Mouse (Mus musculus) thymus, adult 2 months (tissue): ENCODE measurements around the gene Zkscan2.

Source experiments
- CTCF ChIP-seq: fragments of 200-500 bp; IDR thresholded peaks from 2 replicates; pipeline ENCODE4 v1.5.1; 2012; ENCODE audit warnings: mild to moderate bottlenecking, control low read depth, low read length, moderate library complexity, borderline replicate concordance; ENCODE audit not compliant: control insufficient read depth, poor library complexity, insufficient read depth; ENCODE audit errors: extremely low read depth
- POLR2A ChIP-seq: fragments of 200-500 bp; IDR thresholded peaks from 2 replicates; pipeline ENCODE4 v1.6.1; 2012; ENCODE audit warnings: mild to moderate bottlenecking, low read length, control low read depth, moderate library complexity; ENCODE audit not compliant: control insufficient read depth, poor library complexity, insufficient read depth; ENCODE audit errors: extremely low read depth

DNA sequence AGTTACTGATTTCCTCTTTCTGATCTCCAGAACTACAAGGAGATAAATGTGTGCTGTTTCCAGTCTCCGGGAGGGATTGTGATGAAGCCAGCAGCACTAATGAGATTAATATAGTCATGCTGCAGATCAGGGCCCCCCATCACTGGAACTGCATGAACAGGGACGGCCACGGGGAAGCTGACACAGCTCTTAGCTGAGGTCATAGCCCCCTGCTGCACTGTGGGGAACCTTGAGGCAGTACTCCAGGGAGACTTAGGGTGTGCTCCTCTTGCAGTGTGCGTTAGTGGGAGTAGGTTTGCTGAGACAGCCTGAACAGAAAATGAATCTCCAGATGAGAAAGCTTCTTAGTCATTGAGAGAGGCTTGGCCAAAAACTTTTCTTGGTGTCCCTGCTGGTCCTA lies 69.0 kb downstream of the Zkscan2 start:
- no peak for TF ChIP-seq CTCF
- TF ChIP-seq POLR2A = no peak
